ENCODE assay signal across 9 mouse cellular contexts in the genomic region with DNA sequence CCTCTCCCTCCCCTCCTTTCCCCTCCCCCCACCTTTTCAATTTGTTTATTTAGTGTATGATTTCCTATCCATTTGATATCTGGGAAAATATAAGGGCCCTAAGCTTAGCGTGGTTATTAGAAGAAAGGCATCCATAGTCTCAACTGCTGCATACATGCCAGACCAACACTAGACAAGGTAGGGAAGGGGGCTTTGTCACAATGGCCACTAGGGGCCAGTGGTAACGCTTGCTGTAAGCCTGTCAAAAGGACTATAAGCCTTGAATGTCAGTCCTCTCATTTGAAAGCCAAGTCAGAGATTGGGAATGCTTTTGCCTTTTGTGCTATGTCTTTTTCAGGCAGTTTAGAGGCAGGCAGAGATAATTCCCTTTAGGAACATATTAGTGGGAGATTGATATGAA. TPM values are rescaled to one million over a fixed set of nuclear protein-coding genes. Genes with fewer than 3 reads are reported as not detected.
DNase-seq lines count a peak whose midpoint lies in the region; ATAC-seq and TF ChIP-seq lines count a peak whose summit lies in the region.
"Had no signal": no experiment of that assay in that cellular context is flagged by ENCODE, and none has a peak within 500 bp of the region (broad histone marks: within the 10 kb centered on the region; RNA-seq: fewer than 3 reads in every experiment).

No protein-coding gene starts in this region.

- H3K9ac ChIP-seq in liver, embryonic 14.5 days (replicated peaks) = no peak overlapping the region
- H3K9ac ChIP-seq in liver, embryonic 12.5 days = no peak overlapping the region
- H3K9ac ChIP-seq in neural tube, embryonic 15.5 days (replicated peaks) = no peak overlapping the region
- H3K9ac ChIP-seq: limb, embryonic 12.5 days had no signal

- H3K4me1 ChIP-seq in liver, embryonic 14.5 days (replicated peaks; ENCODE audit: control insufficient read depth in 2 of 2, insufficient read depth in 2 of 2, low read length in 1 of 2) = no peaks in the 10 kb centered on the region
- H3K4me1 ChIP-seq in liver, embryonic 12.5 days = no peaks in the 10 kb centered on the region
- peaks cover 5% of the 10 kb centered on the region; the same call in 1 of the 2 replicates for H3K4me1 ChIP-seq in neural tube, embryonic 15.5 days
- H3K4me1 ChIP-seq: limb, embryonic 12.5 days had no signal

- H3K36me3 ChIP-seq in liver, embryonic 14.5 days (replicated peaks; ENCODE audit: control insufficient read depth, insufficient read depth, low read depth) = no peaks in the 10 kb centered on the region
- no peaks in the 10 kb centered on the region for H3K36me3 ChIP-seq in liver, embryonic 12.5 days
- H3K36me3 ChIP-seq in neural tube, embryonic 15.5 days = no peaks in the 10 kb centered on the region
- H3K36me3 ChIP-seq: limb, embryonic 12.5 days had no signal

- no peak for ATAC-seq in liver, embryonic 14.5 days (ENCODE audit: insufficient read depth)
- ATAC-seq in liver, embryonic 12.5 days = no peak
- 0 out of 2 replicates have a peak, but pooled peaks have one; percentile 45 for ATAC-seq in common myeloid progenitor, adult 5-6 weeks (replicated peaks; ENCODE audit: low read depth, poor library complexity, severe bottlenecking)
- ATAC-seq in hematopoietic stem cell, adult 5-6 weeks (replicated peaks in 1 of 2; ENCODE audit: insufficient read depth in 1 of 2, low FRiP score in 2 of 2, low TSS enrichment in 1 of 2, low read depth in 1 of 2, poor library complexity in 2 of 2, severe bottlenecking in 2 of 2) = peak; percentile 64 to 86; a peak in 3 of 4 replicates
- ATAC-seq in neural tube, embryonic 15.5 days (ENCODE audit: low FRiP score) = peak; percentile 58; the same call in 1 of the 2 replicates

- TF ChIP-seq EP300 in liver, embryonic 14.5 days (IDR thresholded peaks at IDR 0.05; ENCODE audit: low read depth) = no peak

- no peak for DNase-seq in liver, embryonic 14.5 days (ENCODE audit: low read depth in 3 of 3, low spot score in 3 of 3)
- no peak for DNase-seq in MN1 (ENCODE audit: low spot score)
- no peak for DNase-seq in heart, postnatal 10 days
- DNase-seq in adrenal gland, adult (ENCODE audit: inconsistent age in 2 of 2, low spot score in 1 of 2) = no peak

- intact Hi-C loops in heart, postnatal 10 days (cut with DNase I) = no loop called here

- no peak overlapping the region for H3K4me3 ChIP-seq in liver, embryonic 14.5 days (ENCODE audit: insufficient read depth in 1 of 2, low read depth in 2 of 2, low read length in 2 of 2)
- H3K4me3 ChIP-seq in liver, embryonic 12.5 days = no peak overlapping the region
- H3K4me3 ChIP-seq in neural tube, embryonic 15.5 days (replicated peaks) = no peak overlapping the region
- H3K4me3 ChIP-seq: limb, embryonic 12.5 days had no signal

- H3K27ac ChIP-seq in liver, embryonic 14.5 days = no peak overlapping the region
- H3K27ac ChIP-seq in liver, embryonic 12.5 days = no peak overlapping the region
- H3K27ac ChIP-seq in neural tube, embryonic 15.5 days (replicated peaks) = no peak overlapping the region
- H3K27ac ChIP-seq: limb, embryonic 12.5 days had no signal

- 0 out of 2 replicates have a peak, but pooled peaks have one; percentile 27 for TF ChIP-seq CTCF in liver, embryonic 14.5 days (IDR thresholded peaks at IDR 0.05; ENCODE audit: low read depth)

- H3K4me2 ChIP-seq in liver, embryonic 14.5 days (ENCODE audit: low read depth) = no peak overlapping the region
- H3K4me2 ChIP-seq in liver, embryonic 12.5 days = no peak overlapping the region
- no peak overlapping the region for H3K4me2 ChIP-seq in neural tube, embryonic 15.5 days
- H3K4me2 ChIP-seq: limb, embryonic 12.5 days had no signal

- no peaks in the 10 kb centered on the region for H3K9me3 ChIP-seq in liver, embryonic 14.5 days (ENCODE audit: control insufficient read depth, low read length)
- no peaks in the 10 kb centered on the region for H3K9me3 ChIP-seq in liver, embryonic 12.5 days (replicated peaks)
- no peaks in the 10 kb centered on the region for H3K9me3 ChIP-seq in neural tube, embryonic 15.5 days (replicated peaks)
- H3K9me3 ChIP-seq: limb, embryonic 12.5 days had no signal

- H3K27me3 ChIP-seq in liver, embryonic 14.5 days (ENCODE audit: control insufficient read depth, insufficient read depth, low read length) = no peaks in the 10 kb centered on the region
- H3K27me3 ChIP-seq in liver, embryonic 12.5 days (replicated peaks) = no peaks in the 10 kb centered on the region
- no peaks in the 10 kb centered on the region for H3K27me3 ChIP-seq in neural tube, embryonic 15.5 days (replicated peaks)
- H3K27me3 ChIP-seq: limb, embryonic 12.5 days had no signal

- WGBS in liver, embryonic 14.5 days (ENCODE audit: insufficient replicate concordance) = 23% methylated on average over 2 of the region's 2 CpGs
- 21% methylated on average over 2 of the region's 2 CpGs for WGBS in liver, embryonic 12.5 days (ENCODE audit: insufficient replicate concordance)
- WGBS in neural tube, embryonic 15.5 days = 25% methylated on average over 2 of the region's 2 CpGs

RNA-seq across cellular contexts. Expression of a gene that starts 59.7 kb away (rescaled TPM):
- 0.01 TPM in 2 replicates for polyA plus RNA-seq in liver, embryonic 14.5 days (2012; rRNA removed)
- polyA plus RNA-seq in liver, embryonic 14.5 days (2014; fragmentation: Nextera tagmentation; extraction: Ambion mirVana) = 0.08 TPM in 1 of 2 replicates, not detected in the other
- not detected in 2 replicates for polyA plus RNA-seq in liver, embryonic 12.5 days (2016; fragmentation: Nextera tagmentation; extraction: Ambion mirVana)
- total RNA-seq in common myeloid progenitor, adult 5-6 weeks (2017) = not detected in 2 replicates
- total RNA-seq in hematopoietic stem cell, adult 5-6 weeks (2017) = not detected in 2 replicates
- 3.5 and 5.5 TPM in 2 replicates for polyA plus RNA-seq in neural tube, embryonic 15.5 days (2015; fragmentation: Nextera tagmentation; extraction: Ambion mirVana)
- total RNA-seq in heart, postnatal 10 days (2021) = under 1 TPM; 0.12 to 0.22 TPM

Comparison
In these comparisons a context has a peak if more than half of its experiments do, and no peak if none do; other contexts are left out.
1. ATAC-seq: peak in common myeloid progenitor, adult 5-6 weeks (single experiment), hematopoietic stem cell, adult 5-6 weeks (2 of 2) and neural tube, embryonic 15.5 days (single experiment); none in liver, embryonic 14.5 days (single experiment) and liver, embryonic 12.5 days (single experiment).